Mouse (Mus musculus): ENCODE data around the gene Baz2a. TPM values are rescaled to one million over a fixed set of nuclear protein-coding genes. Genes with fewer than 3 reads are reported as not detected.
A peak's percentile ranks its signal among the peaks of the same experiment; 100 is the strongest.
"Not testable (repeated sequence)": the region's sequence is repeated elsewhere in the genome, so short reads cannot be mapped to it uniquely, and the experiment has no call there.

The Baz2a gene
- total RNA-seq, 4 experiments from 2014 or later: 52.9 to 78.0 (median 62.7) TPM

DNA sequence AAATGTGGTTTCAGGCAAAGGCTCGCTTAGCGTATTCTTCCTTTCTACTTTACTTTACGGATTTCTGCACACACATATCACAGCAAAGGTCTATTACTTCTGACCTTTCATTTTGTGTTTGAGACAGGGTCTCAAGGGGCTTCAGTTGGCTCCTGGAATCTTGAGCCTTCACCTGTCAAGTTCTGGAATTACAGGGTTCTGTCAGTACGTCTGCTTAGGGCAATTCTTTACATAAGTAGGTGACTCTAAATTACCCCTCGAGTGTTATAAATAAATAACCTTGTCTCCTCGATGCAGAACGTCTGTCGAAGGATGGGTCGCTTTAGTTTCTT lies 8.9 kb upstream of the Baz2a start:
- no peak for DNase-seq

- peak; percentile 96 for DNase-seq
Measured at GRCm38 (mm10) chr10:128082880-128083421, 8.4 kb upstream of the Baz2a start, which contains the start of gene Atp5b. TSS of gene Atp5b (plus strand) at chr10:128083273.

DNA sequence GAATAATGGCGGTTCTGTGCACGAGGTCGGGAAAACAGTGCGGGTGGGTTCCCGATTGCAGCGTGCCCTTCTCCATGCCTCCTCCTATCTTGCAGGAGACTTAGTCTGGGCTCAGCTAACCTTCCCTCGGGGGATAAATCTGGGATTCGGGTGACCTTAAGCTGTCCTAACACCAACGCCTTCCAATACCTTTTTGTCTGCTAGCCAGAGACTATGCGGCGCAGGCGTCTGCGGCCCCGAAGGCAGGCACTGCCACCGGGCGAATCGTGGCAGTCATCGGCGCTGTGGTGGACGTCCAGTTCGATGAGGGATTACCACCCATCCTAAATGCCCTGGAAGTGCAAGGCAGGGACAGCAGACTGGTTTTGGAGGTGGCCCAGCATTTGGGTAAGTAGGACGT lies 7.7 kb upstream of the Baz2a start:
- peak; percentile 45 for DNase-seq

GRCm38 (mm10) chr10:128084160-128084559 lies 7.2 kb upstream of the Baz2a start:
- DNase-seq: no peak

GRCm38 (mm10) chr10:128086391-128086790 lies 5.0 kb upstream of the Baz2a start:
- no peak for DNase-seq

GRCm38 (mm10) chr10:128087216-128087615 lies 4.2 kb upstream of the Baz2a start:
- DNase-seq: not testable (repeated sequence)

DNA sequence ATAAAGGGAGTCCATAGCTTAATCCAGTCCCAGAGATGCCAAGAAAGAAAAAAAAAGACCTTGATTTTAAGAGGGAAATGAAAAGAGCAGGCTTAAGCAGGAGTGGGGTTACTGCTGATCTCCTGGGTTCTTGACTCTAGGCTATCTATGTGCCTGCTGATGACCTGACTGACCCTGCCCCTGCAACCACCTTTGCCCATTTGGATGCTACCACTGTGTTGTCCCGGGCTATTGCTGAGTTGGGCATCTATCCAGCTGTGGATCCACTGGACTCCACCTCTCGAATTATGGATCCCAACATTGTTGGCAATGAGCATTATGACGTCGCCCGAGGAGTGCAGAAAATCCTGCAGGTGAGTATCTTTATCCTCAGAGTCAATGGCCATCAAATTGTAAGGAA lies 3.2 kb upstream of the Baz2a start:
- DNase-seq: no peak

DNA sequence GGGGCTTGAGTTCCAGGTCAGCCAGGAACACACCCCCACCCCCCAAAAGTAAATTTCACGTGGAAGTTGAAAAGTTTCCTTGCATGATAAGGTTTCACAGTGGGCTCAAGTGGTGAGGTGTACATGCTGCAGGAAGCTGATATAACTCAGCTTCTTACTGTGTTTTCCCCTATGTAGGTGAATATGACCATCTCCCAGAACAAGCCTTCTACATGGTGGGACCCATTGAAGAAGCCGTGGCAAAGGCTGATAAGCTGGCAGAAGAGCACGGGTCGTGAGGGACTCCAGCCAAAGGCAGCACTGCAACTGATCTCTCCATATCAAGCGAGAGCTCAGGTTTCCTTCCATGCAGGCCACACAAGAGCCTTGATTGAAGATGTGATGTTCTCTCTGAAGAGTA lies 1.5 kb upstream of the Baz2a start:
- DNase-seq: no peak

GRCm38 (mm10) chr10:128090651-128091563 lies 470 bp upstream of the Baz2a start:
- peak; percentile 86 for DNase-seq

DNA sequence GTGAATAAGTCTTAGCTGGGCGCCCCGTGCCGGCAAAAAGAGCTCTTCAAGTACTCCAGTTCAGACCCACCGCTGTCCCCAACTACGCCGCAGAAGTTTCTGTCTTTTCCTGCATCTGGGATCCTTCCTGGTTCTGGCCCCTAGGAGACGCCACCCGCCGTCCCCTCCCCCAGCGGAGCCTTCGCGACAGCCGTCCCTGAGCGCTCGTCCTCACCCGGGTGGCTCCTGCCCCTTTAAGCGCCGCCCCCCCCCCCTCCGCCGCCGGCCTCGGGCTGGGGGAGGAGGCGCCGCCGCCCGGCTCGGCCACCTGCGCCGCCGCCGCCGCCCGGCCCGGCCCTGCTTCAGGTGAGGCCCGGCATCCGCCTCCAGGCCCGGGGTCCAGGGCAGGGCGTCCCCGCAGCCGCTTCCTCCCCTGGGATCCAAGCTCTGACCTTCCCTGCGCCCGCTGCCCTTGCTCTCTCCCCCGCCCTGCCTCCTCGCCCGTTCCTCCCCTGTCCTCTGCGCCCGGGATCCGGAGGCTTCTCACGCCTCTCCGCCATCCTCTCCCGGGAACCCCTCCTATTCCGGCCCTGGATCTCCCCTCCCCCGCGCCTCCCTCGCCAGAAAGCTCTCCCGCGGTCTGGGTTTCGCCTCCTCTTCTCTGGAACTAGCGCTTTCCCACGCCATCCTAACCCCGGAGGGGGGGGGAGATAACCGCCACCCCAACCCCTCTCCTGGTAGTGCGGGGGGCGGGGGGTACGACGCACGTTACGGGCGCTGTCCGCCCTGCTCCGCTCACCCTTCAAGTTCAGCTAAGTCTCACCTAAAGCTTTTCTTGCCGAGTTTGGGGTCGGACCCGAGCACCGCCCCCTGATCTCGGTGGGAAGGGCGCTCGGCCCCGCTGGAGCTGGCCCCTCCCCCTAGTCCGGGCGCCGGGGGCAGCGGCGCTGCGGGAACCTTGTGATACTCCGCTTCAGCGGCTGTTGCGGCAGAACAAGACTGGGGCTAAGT lies 1.4 kb downstream of the Baz2a start:
- peak; percentile 77 for DNase-seq

DNA sequence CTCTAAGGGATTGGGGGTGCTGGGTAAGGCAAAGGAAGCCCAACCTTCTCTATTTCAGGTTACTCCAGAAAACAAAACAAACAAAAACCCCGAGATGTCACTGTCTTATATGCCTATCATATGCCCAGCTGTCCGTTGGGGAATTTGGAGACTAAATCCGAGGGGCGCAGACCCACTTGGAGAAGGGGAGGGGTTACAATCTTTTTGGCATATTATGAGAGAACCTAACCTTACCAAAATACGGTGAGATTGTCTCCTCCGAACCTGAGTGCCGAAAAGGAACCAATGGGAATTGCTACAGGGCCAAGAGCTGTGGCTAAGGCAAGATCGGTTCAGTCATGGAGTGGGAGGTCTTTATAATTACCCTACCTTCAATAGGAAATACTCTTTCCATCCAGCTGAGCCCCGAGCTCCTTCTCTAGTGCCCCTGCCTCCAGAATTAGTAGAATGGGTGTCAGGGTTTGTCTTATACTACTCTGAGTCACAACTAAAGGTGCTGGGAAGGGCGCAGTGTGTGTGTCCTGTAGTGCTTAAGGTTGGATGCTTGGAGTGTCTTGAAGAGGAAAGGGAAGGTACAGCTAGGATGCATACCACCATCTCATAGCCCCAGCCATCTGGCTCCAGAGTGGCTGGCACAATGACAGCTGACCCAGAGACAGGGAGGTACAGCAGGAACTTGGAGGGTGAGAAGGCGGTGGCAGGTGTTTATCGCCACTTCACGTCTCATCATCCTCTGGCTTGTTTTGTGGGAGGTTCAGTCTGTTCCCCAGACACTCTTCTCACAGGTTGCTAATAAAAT lies 2.3 kb downstream of the Baz2a start:
- DNase-seq: no peak

DNA sequence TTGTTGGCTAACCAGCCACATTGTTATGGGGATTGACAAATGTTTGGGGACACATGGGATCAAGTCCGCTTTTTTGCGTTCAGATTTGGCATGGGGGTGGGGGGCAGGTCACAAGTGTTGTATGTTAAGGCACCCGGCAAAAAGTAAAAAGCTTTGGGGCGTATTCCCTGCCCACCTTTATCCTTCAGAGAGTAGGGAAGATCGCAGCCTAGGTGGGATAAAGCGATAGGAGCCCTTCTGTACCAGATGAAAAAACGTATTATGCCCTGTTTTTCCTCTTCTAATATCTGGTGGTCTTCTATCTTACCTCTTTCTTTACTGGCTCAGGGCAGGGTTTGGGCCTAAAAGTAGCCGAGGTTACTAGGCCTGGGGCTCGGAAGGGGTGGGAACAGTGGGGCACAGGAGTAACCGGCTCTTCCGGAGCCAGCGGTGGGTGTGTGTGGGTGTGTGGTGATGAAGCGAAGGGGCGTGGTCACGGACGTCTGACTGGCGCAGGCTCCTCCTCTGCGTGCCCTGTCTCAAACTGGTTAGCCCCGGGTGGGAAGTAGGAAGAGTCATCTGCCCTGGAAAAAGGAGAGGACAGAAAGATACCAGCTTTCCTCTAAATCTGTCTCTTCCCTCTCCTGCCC lies 3.1 kb downstream of the Baz2a start:
- DNase-seq: peak; percentile 92

- DNase-seq: no peak
Measured at GRCm38 (mm10) chr10:128095003-128095636, 3.7 kb downstream of the Baz2a start.

GRCm38 (mm10) chr10:128096313-128096692 lies 4.9 kb downstream of the Baz2a start:
- no peak for DNase-seq

- peak; percentile 60 for DNase-seq
Measured at GRCm38 (mm10) chr10:128096693-128097586, 5.6 kb downstream of the Baz2a start.

DNA sequence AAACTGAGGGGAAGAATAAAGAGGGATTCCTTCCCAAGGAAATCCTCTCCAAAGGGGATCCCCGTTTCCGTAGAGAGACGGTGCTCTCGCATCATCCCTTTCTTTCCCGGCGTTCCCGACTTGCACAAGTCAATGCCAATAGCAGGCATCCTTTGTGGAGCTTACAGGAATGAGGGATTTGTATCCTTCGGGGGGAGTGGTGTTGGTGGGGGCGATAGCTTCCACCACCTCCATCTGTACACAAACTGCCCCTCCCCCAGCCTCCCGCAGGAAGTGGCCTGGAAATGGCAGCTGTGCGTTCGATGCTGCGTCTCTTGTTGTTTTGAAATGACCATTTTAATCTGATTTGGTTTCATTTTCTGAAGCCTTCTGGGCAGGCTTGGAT lies 6.2 kb downstream of the Baz2a start:
- peak; percentile 56 for DNase-seq

DNA sequence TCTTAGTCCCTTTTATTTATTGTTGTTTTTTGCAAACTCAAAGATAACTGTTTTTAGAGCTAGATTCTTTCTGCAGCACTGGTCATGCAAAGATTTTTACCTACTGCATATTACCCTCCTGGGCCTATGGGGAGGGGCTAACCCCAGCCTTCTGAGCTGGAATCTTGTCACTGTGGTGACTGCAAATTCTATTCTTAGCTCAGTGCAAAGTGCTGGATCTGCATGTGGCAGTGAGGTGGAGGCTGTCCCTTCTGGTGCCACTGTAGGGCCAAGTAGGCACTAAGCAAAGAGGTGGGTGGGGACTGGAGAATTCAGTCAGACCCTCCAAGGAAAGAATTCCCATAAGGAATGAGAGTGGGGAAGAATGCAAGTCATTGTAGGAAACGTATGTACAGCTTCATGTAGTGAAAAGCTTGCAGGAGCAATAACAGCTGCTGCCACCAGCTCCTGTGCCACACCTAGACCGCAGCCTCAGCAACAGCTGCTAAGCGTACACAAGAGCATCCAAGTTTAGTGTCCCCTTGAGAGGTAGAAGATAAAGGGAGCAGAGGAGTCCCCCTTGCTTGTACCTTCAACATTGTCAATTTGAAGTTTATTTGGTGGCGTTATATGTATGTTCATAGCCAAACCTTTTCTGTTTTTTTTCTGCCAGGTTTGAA lies 18.9 kb downstream of the Baz2a start:
- DNase-seq: no peak

DNA sequence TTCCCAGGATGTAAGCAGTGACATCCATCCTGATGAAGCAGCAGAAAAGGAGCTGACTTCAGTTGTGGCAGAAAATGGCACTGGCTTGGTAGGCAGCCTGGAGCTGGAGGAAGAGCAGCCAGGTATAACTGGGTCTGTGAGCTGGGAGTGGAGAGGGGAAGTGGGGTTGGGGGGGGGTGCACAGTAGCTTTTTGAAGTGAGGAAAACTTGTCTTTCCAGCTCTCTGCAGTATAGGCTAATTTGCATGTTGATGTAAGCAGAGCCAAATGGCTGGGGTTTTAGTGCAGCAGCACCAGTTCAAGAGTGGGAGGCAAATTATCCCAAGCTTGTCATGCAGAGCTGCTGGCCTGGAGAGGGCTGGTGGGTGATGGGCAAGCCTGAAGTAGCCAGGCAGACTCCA lies 19.9 kb downstream of the Baz2a start:
- DNase-seq: no peak

DNA sequence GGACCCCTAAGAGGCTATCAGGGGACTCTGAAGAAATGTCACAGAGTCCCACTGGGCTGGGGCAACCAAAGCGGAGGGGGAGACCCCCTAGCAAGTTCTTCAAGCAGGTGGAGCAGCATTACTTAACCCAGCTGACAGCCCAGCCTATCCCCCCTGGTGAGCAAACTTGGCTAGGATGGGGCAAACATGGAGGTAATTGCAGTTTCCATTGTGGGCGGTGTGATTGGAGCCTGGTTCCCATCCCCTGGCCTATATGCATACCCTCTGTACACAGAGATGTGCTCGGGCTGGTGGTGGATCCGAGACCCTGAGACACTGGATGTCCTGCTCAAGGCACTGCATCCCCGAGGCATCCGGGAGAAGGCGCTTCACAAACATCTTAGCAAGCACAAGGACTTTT lies 32.5 kb downstream of the Baz2a start:
- DNase-seq: no peak
